Mouse (Mus musculus): ENCODE results near the gene Pld5.
"Not testable (repeated sequence)": the region's sequence is repeated elsewhere in the genome, so short reads cannot be mapped to it uniquely, and the experiment has no call there.

Pld5 gene

GRCm38 (mm10) chr1:176039923-176040322, 235.2 kb downstream of the Pld5 start:
- DNase-seq (ENCODE audit: low spot score): no peak

GRCm38 (mm10) chr1:176036028-176036427, 239.1 kb downstream of the Pld5 start:
- DNase-seq (ENCODE audit: low spot score): no peak

GRCm38 (mm10) chr1:176034699-176035098, 240.4 kb downstream of the Pld5 start:
- no peak for DNase-seq (ENCODE audit: low spot score)

GRCm38 (mm10) chr1:176033698-176034097, 241.4 kb downstream of the Pld5 start:
- no peak for DNase-seq (ENCODE audit: low spot score)

- DNase-seq (ENCODE audit: low spot score): no peak
These were observed 246.0 kb downstream of the Pld5 start for GRCm38 (mm10) chr1:176029063-176029462.

GRCm38 (mm10) chr1:176028397-176028796, 246.7 kb downstream of the Pld5 start:
- DNase-seq (ENCODE audit: low spot score): no peak

GRCm38 (mm10) chr1:176024501-176024900, 250.6 kb downstream of the Pld5 start:
- no peak for DNase-seq (ENCODE audit: low spot score)

- DNase-seq (ENCODE audit: low spot score): no peak
These were observed 256.6 kb downstream of the Pld5 start for GRCm38 (mm10) chr1:176018523-176018922.

GRCm38 (mm10) chr1:176016076-176016475, 259.0 kb downstream of the Pld5 start:
- no peak for DNase-seq (ENCODE audit: low spot score)

- DNase-seq (ENCODE audit: low spot score): no peak
These were observed 261.4 kb downstream of the Pld5 start for GRCm38 (mm10) chr1:176013497-176014268.

GRCm38 (mm10) chr1:176011535-176011934, 263.6 kb downstream of the Pld5 start:
- no peak for DNase-seq (ENCODE audit: low spot score)

GRCm38 (mm10) chr1:176011072-176011471, 264.0 kb downstream of the Pld5 start:
- DNase-seq (ENCODE audit: low spot score): no peak

- no peak for DNase-seq (ENCODE audit: low spot score)
These were observed 266.7 kb downstream of the Pld5 start for GRCm38 (mm10) chr1:176008411-176008810.

GRCm38 (mm10) chr1:176000599-176000998, 274.5 kb downstream of the Pld5 start:
- DNase-seq (ENCODE audit: low spot score): no peak

- DNase-seq (ENCODE audit: low spot score): no peak
These were observed 277.9 kb downstream of the Pld5 start for GRCm38 (mm10) chr1:175997076-175997651.

- DNase-seq (ENCODE audit: low spot score): no peak
These were observed 286.2 kb downstream of the Pld5 start for GRCm38 (mm10) chr1:175988912-175989311.

GRCm38 (mm10) chr1:175988448-175988847, 286.7 kb downstream of the Pld5 start:
- no peak for DNase-seq (ENCODE audit: low spot score)

GRCm38 (mm10) chr1:175979014-175979413, 296.1 kb downstream of the Pld5 start, which contains the start of gene Rbm8a2:
Rbm8a2 (minus strand) TSS chr1:175979114.
- DNase-seq (ENCODE audit: low spot score): not testable (repeated sequence)

GRCm38 (mm10) chr1:175970710-175971109, 304.4 kb downstream of the Pld5 start:
- DNase-seq (ENCODE audit: low spot score): no peak

- no peak for DNase-seq (ENCODE audit: low spot score)
These were observed 307.9 kb downstream of the Pld5 start for GRCm38 (mm10) chr1:175967004-175967745.

- DNase-seq (ENCODE audit: low spot score): no peak
These were observed 313.3 kb downstream of the Pld5 start for GRCm38 (mm10) chr1:175961786-175962185.

GRCm38 (mm10) chr1:175950851-175951250, 324.3 kb downstream of the Pld5 start:
- no peak for DNase-seq (ENCODE audit: low spot score)

GRCm38 (mm10) chr1:175950421-175950820, 324.7 kb downstream of the Pld5 start:
- no peak for DNase-seq (ENCODE audit: low spot score)
